Mouse (Mus musculus): Measurements from ENCODE around the gene Ppp3ca. TPM values are rescaled to one million over a fixed set of nuclear protein-coding genes. Genes with fewer than 3 reads are reported as not detected.

Gene Ppp3ca
- total and polyA plus RNA-seq, 3 experiments = 17.4 to 40.6 (median 32.0) TPM

- Histone ChIP-seq H3K36me3 (ENCODE audit: control insufficient read depth in 1 of 2, insufficient read depth in 2 of 2, low read length in 2 of 2) (peaks cover 0 to 10% of the 10 kb centered on the region in 2 experiments; a peak in 2 of 4 replicates), H3K4me3 (ENCODE audit: control insufficient read depth in 1 of 2, insufficient read depth in 1 of 2, low read depth in 2 of 2, low read length in 2 of 2) (no peak overlapping the region), H3K27me3 (ENCODE audit: control insufficient read depth in 1 of 2, insufficient read depth in 2 of 2, low read length in 2 of 2) (no peaks in the 10 kb centered on the region)
Measured at GRCm38 (mm10) chr3:136748761-136749476, 79.0 kb downstream of the Ppp3ca start.

GRCm38 (mm10) chr3:136749477-136749797 lies 79.5 kb downstream of the Ppp3ca start:
- no peak for DNase-seq (ENCODE audit: low read depth, low spot score)
- H3K4me1 ChIP-seq (ENCODE audit: control insufficient read depth in 1 of 2, insufficient read depth in 2 of 2, low read length in 2 of 2) = peaks cover 5 to 10% of the 10 kb centered on the region in 2 experiments; a peak in 3 of 4 replicates
- H3K9me3 ChIP-seq (replicated peaks; ENCODE audit: insufficient read depth, low read length) = no peaks in the 10 kb centered on the region
- H3K79me2 ChIP-seq (ENCODE audit: control insufficient read depth, insufficient read depth, low read length, poor library complexity) = peaks cover 7% of the 10 kb centered on the region; the same call in 1 of the 2 replicates
- no peak overlapping the region for H3K4me3 ChIP-seq (ENCODE audit: control insufficient read depth in 1 of 2, insufficient read depth in 1 of 2, low read depth in 2 of 2, low read length in 2 of 2)
- H3K27me3 ChIP-seq (ENCODE audit: control insufficient read depth in 1 of 2, insufficient read depth in 2 of 2, low read length in 2 of 2) = no peaks in the 10 kb centered on the region
- no peak for TF ChIP-seq MAX (IDR thresholded peaks at IDR 0.05; ENCODE audit: low read length)
- TF ChIP-seq SIN3A (IDR thresholded peaks at IDR 0.05; ENCODE audit: low read length) = no peak
- no peak for TF ChIP-seq POLR2AphosphoS2 (IDR thresholded peaks at IDR 0.05; ENCODE audit: low read length)
- no peak for TF ChIP-seq E2F4 (IDR thresholded peaks at IDR 0.05; ENCODE audit: borderline replicate concordance, low read depth, low read length)
- TF ChIP-seq GABPA (IDR thresholded peaks at IDR 0.05; ENCODE audit: low read depth, low read length) = no peak
- no peak for TF ChIP-seq RAD21 (IDR thresholded peaks at IDR 0.05; ENCODE audit: low read depth, low read length)
- no peak for TF ChIP-seq ELF1 (IDR thresholded peaks at IDR 0.05; ENCODE audit: low read depth, low read length)
- no peak for TF ChIP-seq ZKSCAN1 (IDR thresholded peaks at IDR 0.05; ENCODE audit: low read depth, low read length)
- TF ChIP-seq POLR2AphosphoS5 (IDR thresholded peaks at IDR 0.05; ENCODE audit: borderline replicate concordance, low read depth, low read length) = no peak
- TF ChIP-seq MXI1 (IDR thresholded peaks at IDR 0.05; ENCODE audit: low read depth, low read length) = no peak
- no peak overlapping the region for H3K27ac ChIP-seq (ENCODE audit: control insufficient read depth, low read depth, low read length)
- H3K9ac ChIP-seq (ENCODE audit: control insufficient read depth, low read depth, low read length, poor library complexity, severe bottlenecking) = no peak overlapping the region
- H3K36me3 ChIP-seq (ENCODE audit: control insufficient read depth in 1 of 2, insufficient read depth in 2 of 2, low read length in 2 of 2) = peaks cover 0 to 10% of the 10 kb centered on the region in 2 experiments; a peak in 2 of 4 replicates

More at GRCm38 (mm10) chr3:136748761-136749476, 79.0 kb downstream of the Ppp3ca start:
- peaks cover 9% of the 10 kb centered on the region; the same call in 1 of the 2 replicates for H3K79me2 ChIP-seq (ENCODE audit: control insufficient read depth, insufficient read depth, low read length, poor library complexity)
- H3K9ac ChIP-seq (ENCODE audit: control insufficient read depth, low read depth, low read length, poor library complexity, severe bottlenecking) = no peak overlapping the region
- TF ChIP-seq NELFE (IDR thresholded peaks at IDR 0.05; ENCODE audit: low read depth, low read length) (no peak), POLR2AphosphoS2 (IDR thresholded peaks at IDR 0.05; ENCODE audit: low read length) (no peak), GATA1 (IDR thresholded peaks at IDR 0.05; ENCODE audit: low read depth, low read length) (no peak), RAD21 (IDR thresholded peaks at IDR 0.05; ENCODE audit: low read depth, low read length) (no peak), TBP (IDR thresholded peaks at IDR 0.05; ENCODE audit: low read depth, low read length) (no peak), ZNF384 (IDR thresholded peaks at IDR 0.05; ENCODE audit: low read depth, low read length) (no peak), ZMIZ1 (IDR thresholded peaks at IDR 0.05; ENCODE audit: low read depth, low read length) (no peak)
- H3K27ac ChIP-seq (ENCODE audit: control insufficient read depth, low read depth, low read length) = no peak overlapping the region
- peaks cover 5 to 13% of the 10 kb centered on the region in 2 experiments; a peak in 2 of 4 replicates for H3K4me1 ChIP-seq (ENCODE audit: control insufficient read depth in 1 of 2, insufficient read depth in 2 of 2, low read length in 2 of 2)
- H3K9me3 ChIP-seq (replicated peaks; ENCODE audit: insufficient read depth, low read length) = no peaks in the 10 kb centered on the region
- no peak for DNase-seq (ENCODE audit: low read depth, low spot score)

Measured in MEL (cell line).